Mouse (Mus musculus): ENCODE measurements at regions not wholly inside any gene's neighbourhood (a gene's known extent, or its start where the extent isn't known, plus 50 kb on each side); places are given as distances from the start of the nearest gene placed in this dataset.

DNA sequence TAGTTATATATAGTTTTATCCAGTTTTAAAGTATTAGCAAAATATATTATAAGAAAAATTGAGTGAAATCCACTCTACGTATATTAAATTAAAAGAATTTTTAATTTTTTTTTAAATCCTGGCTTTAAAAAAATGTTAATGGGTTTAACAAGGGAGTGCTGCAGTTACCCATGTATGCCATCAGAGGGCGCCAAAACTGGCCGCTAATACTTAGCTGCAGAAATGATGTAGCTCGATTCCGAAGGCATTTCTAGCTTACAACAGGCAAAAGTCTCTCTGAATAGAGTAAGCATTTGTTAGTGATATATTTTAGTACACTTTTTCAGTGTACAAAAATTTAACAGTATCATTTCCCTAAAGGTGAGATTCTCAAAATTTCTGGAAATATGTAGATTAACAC is 73.1 kb downstream of the Olfr444 start:
- no peak overlapping the region for H3K27ac ChIP-seq (ENCODE audit: insufficient read depth, low read length)
- TF ChIP-seq POLR2A (IDR thresholded peaks at IDR 0.05; ENCODE audit: insufficient read depth, low read length) (no peak), EP300 (IDR thresholded peaks at IDR 0.05; ENCODE audit: insufficient read depth, low read depth, low read length) (no peak), CTCF (IDR thresholded peaks at IDR 0.05; ENCODE audit: low read depth, low read length) (peak; percentile 5)
- no peaks in the 10 kb centered on the region for H3K27me3 ChIP-seq (ENCODE audit: control insufficient read depth, insufficient read depth, low read length, poor library complexity, severe bottlenecking)
- no peak overlapping the region for H3K4me3 ChIP-seq (ENCODE audit: low read depth, low read length)
- no peaks in the 10 kb centered on the region for H3K4me1 ChIP-seq (ENCODE audit: control insufficient read depth, insufficient read depth, low read length)
- no peaks in the 10 kb centered on the region for H3K9me3 ChIP-seq (replicated peaks; ENCODE audit: control insufficient read depth, insufficient read depth, low read length, poor library complexity, severe bottlenecking)
- H3K36me3 ChIP-seq (ENCODE audit: control insufficient read depth, insufficient read depth, low read length, poor library complexity, severe bottlenecking) = no peaks in the 10 kb centered on the region
- no peak overlapping the region for H3K9ac ChIP-seq (ENCODE audit: low read depth, poor library complexity, severe bottlenecking)

Data from ES-Bruce4 (cell line).